Mouse (Mus musculus) forebrain, embryonic 14.5 days (tissue): ENCODE results near the gene Asic1. TPM values are rescaled to one million over a fixed set of nuclear protein-coding genes. Genes with fewer than 3 reads are reported as not detected.
A peak's percentile ranks its signal among the peaks of the same experiment; 100 is the strongest.

Experiments
- ATAC-seq: fragments of 200-750 bp; cut with Nextera tagmentation; 2 replicates; pipeline ENCODE4 v1.8.0; 2017; ENCODE audit warnings: mild to moderate bottlenecking, moderate library complexity
- DNase-seq: peaks from one replicate; pipeline ENCODE4 v3.0.0-alpha.2; 2015; ENCODE audit warnings: low spot score
- H3K27ac ChIP-seq: fragments of 300-500 bp; sonication (generic); 2 replicates; pipeline ENCODE4 v1.5.1; 2014; ENCODE audit warnings: low read depth, mild to moderate bottlenecking, control low read depth, low read length, moderate library complexity
- H3K27me3 ChIP-seq: fragments of 300-500 bp; sonication (generic); replicated peaks from 2 replicates; pipeline ENCODE4 v1.6.1; 2014; ENCODE audit warnings: low read length, control low read depth, mixed read lengths; ENCODE audit not compliant: control insufficient read depth, insufficient read depth
- H3K36me3 ChIP-seq: fragments of 300-500 bp; sonication (generic); 2 replicates; pipeline ENCODE4 v1.6.1; 2014; ENCODE audit warnings: low read length, control low read depth; ENCODE audit not compliant: control insufficient read depth, insufficient read depth
- H3K4me1 ChIP-seq: fragments of 300-500 bp; sonication (generic); 2 replicates; pipeline ENCODE4 v1.6.1; 2014; ENCODE audit warnings: antibody characterized with exemption, low read length, control low read depth; ENCODE audit not compliant: control insufficient read depth, insufficient read depth
- H3K4me2 ChIP-seq: fragments of 300-500 bp; sonication (generic); 2 replicates; pipeline ENCODE4 v1.6.1; 2014; ENCODE audit warnings: mild to moderate bottlenecking, control low read depth, low read length
- H3K4me3 ChIP-seq: fragments of 300-500 bp; sonication (generic); 2 replicates; pipeline ENCODE4 v1.5.1; 2014; ENCODE audit warnings: low read depth, low read length, control low read depth
- H3K9ac ChIP-seq: fragments of 300-500 bp; sonication (generic); 2 replicates; pipeline ENCODE4 v1.6.1; 2014; ENCODE audit warnings: mild to moderate bottlenecking, low read length, control low read depth, moderate library complexity
- H3K9me3 ChIP-seq: fragments of 300-500 bp; sonication (generic); replicated peaks from 2 replicates; pipeline ENCODE4 v1.6.1; 2016; ENCODE audit warnings: low read length, control low read depth, mixed read lengths; ENCODE audit not compliant: control insufficient read depth
- WGBS: fragments of 180-500 bp; shearing (Covaris S2); extraction: QIAGEN DNeasy Blood & Tissue Kit; methylation state at CpG from one replicate; pipeline ENCODE4 v1.1.7; 2014; 5-methylcytosine and 5-hydroxymethylcytosine counted together
- polyA plus RNA-seq: library from polyadenylated mRNA; unstranded; fragments of >200 nt; fragmentation: Nextera tagmentation; extraction: Ambion mirVana; gene quantifications from 2 replicates; pipeline ENCODE4 v1.2.1, GENCODE M21; 2014

Asic1 gene
- polyA plus RNA-seq, 1 experiment from 2014 or later: 15.6 TPM

DNA sequence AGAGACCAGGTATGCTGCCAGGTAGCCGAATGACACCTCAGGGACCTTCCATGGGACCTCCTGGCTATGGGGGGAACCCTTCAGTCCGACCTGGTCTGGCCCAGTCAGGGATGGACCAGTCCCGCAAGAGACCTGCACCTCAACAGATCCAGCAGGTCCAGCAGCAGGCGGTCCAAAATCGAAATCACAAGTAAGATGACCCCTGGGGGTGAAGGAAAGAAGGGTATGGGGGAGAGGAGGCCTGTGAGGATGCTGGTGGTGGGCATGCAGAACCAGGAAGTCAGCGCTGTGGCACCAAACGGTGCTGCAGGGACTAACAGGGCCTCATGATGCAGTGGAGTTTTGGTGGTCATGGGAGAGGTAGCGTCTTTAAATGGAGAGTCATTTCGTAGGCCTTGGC is 32.9 kb downstream of the Asic1 start:
- peaks cover 19% of the 10 kb centered on the region for H3K4me1 ChIP-seq
- H3K9me3 ChIP-seq: no peaks in the 10 kb centered on the region
- H3K4me3 ChIP-seq: peak overlapping the region; percentile 47
- H3K27me3 ChIP-seq: no peaks in the 10 kb centered on the region
- 60% methylated on average over 9 of the region's 9 CpGs for WGBS
- H3K36me3 ChIP-seq: peaks cover 43% of the 10 kb centered on the region
- ATAC-seq: no peak
- peak overlapping the region; percentile 74 for H3K9ac ChIP-seq
- DNase-seq: no peak
- peak overlapping the region; percentile 89 for H3K27ac ChIP-seq
- peak overlapping the region; percentile 92 for H3K4me2 ChIP-seq

DNA sequence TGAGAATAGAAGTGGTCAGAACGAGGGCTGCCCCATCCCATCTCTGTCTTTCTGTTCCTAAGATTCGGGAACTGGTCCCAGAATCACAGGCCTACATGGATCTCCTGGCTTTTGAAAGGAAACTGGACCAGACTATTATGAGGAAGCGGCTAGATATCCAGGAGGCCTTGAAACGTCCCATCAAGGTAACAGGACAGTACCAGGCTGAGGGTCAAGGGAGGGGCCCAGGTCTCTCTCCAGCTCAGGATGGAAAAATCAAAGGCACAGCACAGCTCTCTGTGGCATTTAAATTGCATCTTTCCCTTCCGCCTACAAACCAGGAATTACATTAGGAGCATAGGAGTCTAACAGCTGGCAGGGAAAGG is 33.5 kb downstream of the Asic1 start:
- H3K36me3 ChIP-seq: peaks cover 48% of the 10 kb centered on the region
- peak overlapping the region; percentile 89; the same call in 1 of the 2 replicates for H3K27ac ChIP-seq
- ATAC-seq (no peak), DNase-seq (no peak)
- peak overlapping the region; percentile 92 for H3K4me2 ChIP-seq
- H3K9me3 ChIP-seq: no peaks in the 10 kb centered on the region
- H3K4me3 ChIP-seq: peak overlapping the region; percentile 47
- WGBS: 62% methylated on average over 5 of the region's 5 CpGs
- no peaks in the 10 kb centered on the region for H3K27me3 ChIP-seq
- H3K9ac ChIP-seq: peak overlapping the region; percentile 74
- peaks cover 19% of the 10 kb centered on the region for H3K4me1 ChIP-seq

DNA sequence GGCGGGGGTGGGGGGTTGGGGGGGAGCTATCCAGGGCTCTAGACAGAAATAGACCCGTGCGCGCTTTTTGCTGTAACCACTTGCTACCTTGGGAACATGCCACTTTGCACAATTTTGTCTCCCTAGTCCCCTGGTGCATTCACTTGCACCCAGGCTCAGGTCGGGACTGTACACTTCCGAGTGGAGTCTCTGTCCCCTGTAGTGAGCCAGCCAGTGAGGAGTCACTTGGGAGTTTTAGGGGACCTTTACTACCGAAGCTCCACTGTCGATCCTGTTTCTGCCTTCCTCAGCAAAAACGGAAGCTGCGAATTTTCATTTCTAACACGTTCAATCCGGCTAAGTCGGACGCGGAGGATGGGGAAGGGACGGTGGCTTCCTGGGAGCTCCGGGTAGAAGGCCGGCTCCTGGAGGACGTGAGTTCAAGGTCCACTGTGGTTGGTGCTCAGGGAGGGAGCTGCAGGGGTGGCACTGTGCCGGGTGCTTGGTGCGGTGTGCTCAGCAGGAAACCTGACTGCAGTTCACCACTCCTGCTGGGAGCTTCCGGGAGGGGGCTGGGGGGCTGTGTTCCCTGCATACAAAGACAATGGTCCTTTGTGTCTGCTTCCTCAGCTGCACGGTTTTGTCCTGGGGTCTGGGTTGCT is 34.0 kb downstream of the Asic1 start:
- Histone ChIP-seq H3K4me3 (peak overlapping the region; percentile 47), H3K36me3 (peaks cover 53% of the 10 kb centered on the region), H3K9me3 (no peaks in the 10 kb centered on the region), H3K9ac (peak overlapping the region; percentile 74), H3K27ac (peak overlapping the region; percentile 89), H3K4me2 (peak overlapping the region; percentile 92), H3K27me3 (no peaks in the 10 kb centered on the region), H3K4me1 (peaks cover 19% of the 10 kb centered on the region)
- WGBS: 28% methylated on average over 23 of the region's 23 CpGs
- no peak for ATAC-seq
- no peak for DNase-seq

DNA sequence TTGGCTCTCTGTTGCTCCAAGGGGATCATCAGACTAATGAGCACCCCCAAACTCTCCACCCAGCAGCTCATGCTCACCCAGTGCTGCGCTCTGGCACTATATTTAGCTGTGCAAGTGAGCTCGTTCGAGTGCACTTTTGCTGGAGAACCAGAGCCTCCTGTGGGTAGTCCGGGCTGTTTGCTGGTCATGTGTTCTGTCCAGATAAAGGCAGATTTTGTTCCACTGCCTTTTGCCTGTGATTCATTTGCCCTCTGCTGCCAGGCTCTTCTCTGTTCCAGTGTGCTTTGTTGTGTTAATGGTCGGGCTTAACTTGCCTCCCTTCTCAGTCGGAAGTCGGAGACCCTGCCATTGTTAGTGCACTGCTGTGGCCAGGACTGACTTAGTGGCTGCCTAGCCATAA is 34.7 kb downstream of the Asic1 start:
- H3K9me3 ChIP-seq: no peaks in the 10 kb centered on the region
- H3K4me1 ChIP-seq: peaks cover 19% of the 10 kb centered on the region
- 32% methylated on average over 7 of the region's 7 CpGs for WGBS
- DNase-seq (no peak), ATAC-seq (no peak)
- H3K36me3 ChIP-seq: peaks cover 60% of the 10 kb centered on the region
- H3K9ac ChIP-seq: peak overlapping the region; percentile 74
- peak overlapping the region; percentile 89; the same call in 1 of the 2 replicates for H3K27ac ChIP-seq
- H3K4me3 ChIP-seq: peak overlapping the region; percentile 47; the same call in 1 of the 2 replicates
- H3K27me3 ChIP-seq: no peaks in the 10 kb centered on the region
- H3K4me2 ChIP-seq: peak overlapping the region; percentile 92

DNA sequence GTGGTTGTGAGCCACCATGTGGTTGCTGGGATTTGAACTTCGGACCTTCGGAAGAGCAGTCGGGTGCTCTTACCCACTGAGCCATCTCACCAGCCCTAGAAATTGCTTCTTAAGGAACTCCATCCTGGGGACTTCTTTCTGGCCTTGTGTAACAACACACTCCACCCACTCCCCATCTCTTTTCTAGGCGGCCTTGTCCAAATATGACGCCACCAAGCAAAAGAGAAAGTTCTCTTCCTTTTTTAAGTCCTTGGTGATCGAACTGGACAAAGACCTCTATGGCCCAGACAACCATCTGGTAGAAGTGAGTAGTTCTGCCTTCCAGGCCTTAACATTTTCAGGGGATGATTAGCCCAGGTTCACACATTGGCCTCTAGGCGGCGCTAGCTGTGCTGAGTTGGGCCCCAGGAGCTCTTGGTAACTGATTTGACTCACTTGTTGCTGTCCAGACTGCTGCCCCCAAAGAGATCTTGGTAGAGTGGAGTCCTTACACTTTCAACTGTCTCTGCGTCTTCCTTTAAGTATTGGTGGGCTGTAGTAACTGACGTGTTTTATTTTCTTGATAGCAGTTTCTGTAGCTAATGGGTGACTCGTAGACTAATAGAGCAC is 35.4 kb downstream of the Asic1 start, which contains the start of gene Gm17349:
Gm17349 (minus strand) TSS at position 51 of the 609 bp plus-strand sequence.
- no peak for ATAC-seq
- WGBS: 63% methylated on average over 11 of the region's 11 CpGs

DNA sequence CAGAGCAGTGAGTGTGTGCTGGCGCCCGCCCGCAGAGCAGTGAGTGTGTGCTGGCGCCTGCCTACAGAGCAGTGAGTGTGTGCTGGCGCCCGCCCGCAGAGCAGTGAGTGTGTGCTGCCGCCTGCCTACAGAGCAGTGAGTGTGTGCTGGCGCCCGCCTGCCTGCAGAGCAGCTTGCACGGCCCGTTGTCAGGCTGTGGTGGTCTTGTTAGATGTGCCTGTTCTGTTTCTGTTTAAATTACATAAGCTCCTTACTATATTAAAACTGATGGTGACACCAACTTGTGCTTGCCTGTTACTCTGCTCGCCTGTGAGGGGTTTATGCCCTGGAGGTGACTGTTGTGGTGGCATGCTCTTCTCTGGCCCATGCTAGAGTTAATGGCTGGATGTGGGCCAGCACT is 38.0 kb downstream of the Asic1 start:
- Histone ChIP-seq H3K4me3 (no peak overlapping the region), H3K9ac (no peak overlapping the region), H3K27me3 (no peaks in the 10 kb centered on the region), H3K27ac (no peak overlapping the region), H3K4me1 (peaks cover 12% of the 10 kb centered on the region), H3K36me3 (peaks cover 93% of the 10 kb centered on the region), H3K4me2 (no peak overlapping the region), H3K9me3 (no peaks in the 10 kb centered on the region)
- ATAC-seq: no peak
- no peak for DNase-seq
- WGBS: 94% methylated on average over 13 of the region's 13 CpGs

More for the DNA sequence above, 35.4 kb downstream of the Asic1 start, which contains the start of gene Gm17349:
- Histone ChIP-seq H3K9me3 (no peaks in the 10 kb centered on the region), H3K36me3 (peaks cover 67% of the 10 kb centered on the region), H3K4me3 (peak within 1 kb of the TSS; percentile 47), H3K4me2 (peak within 1 kb of the TSS; percentile 92), H3K27me3 (no peaks in the 10 kb centered on the region), H3K27ac (peak within 1 kb of the TSS; percentile 89), H3K9ac (peak within 1 kb of the TSS; percentile 74), H3K4me1 (peaks cover 19% of the 10 kb centered on the region)
- DNase-seq: peak; percentile 68

DNA sequence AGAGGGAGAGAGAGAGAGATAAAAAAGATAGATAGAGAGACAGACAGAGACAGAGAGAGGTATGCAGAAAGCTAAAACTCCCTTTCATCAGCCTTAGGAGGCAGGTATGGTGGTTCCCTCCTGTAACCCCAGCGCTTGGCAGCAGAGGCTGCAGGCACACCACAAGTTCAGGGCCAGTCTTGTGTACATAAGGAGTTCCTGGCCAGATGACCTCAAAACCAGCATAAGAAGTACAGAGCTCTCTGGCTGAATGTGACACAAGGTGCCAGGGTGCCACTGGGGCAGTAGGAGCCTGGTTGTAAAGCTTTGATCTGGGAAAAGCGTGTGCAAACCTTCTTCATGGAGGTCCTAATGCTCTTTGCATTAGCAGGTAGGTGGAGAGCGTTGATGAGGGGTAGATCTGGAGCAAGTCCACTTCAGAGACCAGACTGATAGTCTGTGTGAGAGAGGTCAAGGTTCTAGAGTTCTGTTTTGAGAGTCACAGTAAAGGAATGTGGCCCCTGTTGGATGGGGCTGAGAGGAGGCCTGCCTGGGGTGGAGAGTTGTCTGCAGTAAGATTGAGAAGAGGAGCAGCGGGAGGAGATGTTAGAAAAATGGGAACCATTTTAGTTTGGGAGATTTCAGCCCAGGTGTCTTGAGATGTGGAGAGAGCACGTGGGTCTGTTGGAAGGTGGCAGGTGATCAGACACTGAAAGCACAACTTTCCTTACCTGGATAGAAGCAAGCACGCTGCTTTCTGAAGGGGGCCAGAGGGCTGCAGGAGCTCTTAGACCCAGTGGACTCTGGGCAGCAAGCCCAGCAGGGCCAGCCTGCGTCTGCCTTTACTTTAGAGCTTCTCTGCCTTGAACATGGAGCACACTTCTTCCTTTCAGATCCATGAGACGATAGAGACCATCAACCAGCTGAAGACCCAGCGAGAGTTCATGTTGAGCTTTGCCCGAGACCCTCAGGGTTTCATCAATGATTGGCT is 40.3 kb downstream of the Asic1 start:
- ATAC-seq (no peak), DNase-seq (no peak)
- H3K4me3 ChIP-seq: no peak overlapping the region
- H3K4me1 ChIP-seq: peaks cover 3% of the 10 kb centered on the region; the same call in 1 of the 2 replicates
- no peaks in the 10 kb centered on the region for H3K27me3 ChIP-seq
- no peaks in the 10 kb centered on the region for H3K9me3 ChIP-seq
- H3K9ac ChIP-seq: no peak overlapping the region
- H3K27ac ChIP-seq: no peak overlapping the region
- no peak overlapping the region for H3K4me2 ChIP-seq
- WGBS: 93% methylated on average over 10 of the region's 10 CpGs
- peaks cover 94% of the 10 kb centered on the region for H3K36me3 ChIP-seq

DNA sequence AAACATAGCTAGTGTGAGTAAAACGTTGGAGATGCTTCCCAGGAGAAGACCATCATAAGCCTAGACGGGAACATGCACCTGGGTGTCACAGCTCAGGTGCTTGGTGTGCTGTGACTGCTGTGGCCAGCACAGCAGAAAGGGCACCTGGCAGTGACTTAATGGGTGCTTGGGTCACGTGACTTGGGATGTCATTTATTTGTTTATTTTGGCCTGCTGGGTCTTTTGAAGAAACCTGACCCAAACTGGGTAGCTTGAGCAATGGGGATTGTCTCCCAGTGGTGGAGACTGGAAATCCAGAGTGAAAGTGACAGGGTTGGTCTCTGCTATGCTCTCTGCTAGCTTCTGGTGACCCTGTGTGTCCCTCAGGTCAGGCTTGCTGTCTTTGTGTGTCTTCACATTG is 41.3 kb downstream of the Asic1 start:
- WGBS: 81% methylated on average over 3 of the region's 3 CpGs
- H3K4me1 ChIP-seq: peaks cover 8% of the 10 kb centered on the region; the same call in 1 of the 2 replicates

More for the DNA sequence above, 41.3 kb downstream of the Asic1 start:
- no peaks in the 10 kb centered on the region for H3K9me3 ChIP-seq
- H3K4me2 ChIP-seq: no peak overlapping the region
- no peak for ATAC-seq
- peaks cover 91% of the 10 kb centered on the region for H3K36me3 ChIP-seq
- no peak overlapping the region for H3K27ac ChIP-seq
- no peaks in the 10 kb centered on the region for H3K27me3 ChIP-seq
- H3K9ac ChIP-seq: no peak overlapping the region
- no peak overlapping the region for H3K4me3 ChIP-seq
- DNase-seq: no peak
